Mouse (Mus musculus): ENCODE data around the gene 9930021J03Rik. TPM values are rescaled to one million over a fixed set of nuclear protein-coding genes. Genes with fewer than 3 reads are reported as not detected.

The 9930021J03Rik gene
- polyA plus RNA-seq, 1 experiment from 2014 or later: 7.8 TPM

DNA sequence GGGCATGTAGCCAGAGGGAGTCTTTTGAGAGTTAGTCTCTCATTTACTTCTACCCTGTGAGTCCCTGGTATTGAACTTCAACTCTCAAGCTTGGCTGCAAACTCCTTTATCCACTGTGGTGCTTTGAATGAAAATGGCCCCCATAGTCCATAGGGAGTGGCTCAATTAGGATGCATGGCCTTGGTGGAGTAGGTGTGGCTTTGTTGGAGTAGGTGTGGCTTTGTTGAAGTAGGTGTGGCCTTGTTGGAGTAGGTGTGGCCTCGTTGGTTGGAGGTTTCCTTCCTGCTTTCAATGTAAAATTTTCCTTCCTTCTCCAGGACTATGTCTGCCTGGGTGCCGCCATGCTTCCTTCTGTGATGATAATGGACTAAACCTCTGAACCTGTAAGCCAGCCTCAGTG lies 25.1 kb upstream of the 9930021J03Rik start:
- no peaks in the 10 kb centered on the region for H3K27me3 ChIP-seq
- H3K27ac ChIP-seq: no peak overlapping the region
- H3K9ac ChIP-seq: no peak overlapping the region
- no peaks in the 10 kb centered on the region for H3K36me3 ChIP-seq
- H3K9me3 ChIP-seq: no peaks in the 10 kb centered on the region
- 80% methylated on average over 2 of the region's 2 CpGs for WGBS
- no peak for ATAC-seq (ENCODE audit: low FRiP score)
- no peak overlapping the region for H3K4me3 ChIP-seq
- no peak overlapping the region for H3K4me2 ChIP-seq
- no peaks in the 10 kb centered on the region for H3K4me1 ChIP-seq (replicated peaks)

DNA sequence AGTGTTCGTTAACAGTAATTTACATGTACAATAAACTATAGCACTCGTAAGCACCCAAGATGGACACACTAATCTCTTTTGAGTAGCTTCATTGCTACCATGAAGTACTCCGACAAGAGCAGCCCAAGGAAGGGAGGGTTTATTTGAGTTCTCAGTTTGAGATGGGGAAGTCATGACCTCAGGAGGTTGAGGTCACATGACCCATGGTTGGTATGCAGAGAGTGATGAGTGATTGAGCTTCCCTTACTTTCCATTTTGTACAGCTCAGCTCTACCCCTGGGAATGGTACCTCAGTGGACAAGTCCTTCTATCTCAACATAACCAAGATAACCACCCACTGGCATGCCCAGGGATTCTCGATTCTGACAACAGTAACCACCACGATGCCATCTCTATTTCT lies 22.8 kb upstream of the 9930021J03Rik start:
- WGBS: 79% methylated on average over 5 of the region's 5 CpGs
- no peaks in the 10 kb centered on the region for H3K4me1 ChIP-seq (replicated peaks)
- no peak overlapping the region for H3K9ac ChIP-seq
- no peak overlapping the region for H3K27ac ChIP-seq
- no peak overlapping the region for H3K4me2 ChIP-seq
- H3K36me3 ChIP-seq: no peaks in the 10 kb centered on the region
- ATAC-seq (ENCODE audit: low FRiP score): no peak
- H3K9me3 ChIP-seq: no peaks in the 10 kb centered on the region
- H3K4me3 ChIP-seq: no peak overlapping the region
- H3K27me3 ChIP-seq: no peaks in the 10 kb centered on the region

DNA sequence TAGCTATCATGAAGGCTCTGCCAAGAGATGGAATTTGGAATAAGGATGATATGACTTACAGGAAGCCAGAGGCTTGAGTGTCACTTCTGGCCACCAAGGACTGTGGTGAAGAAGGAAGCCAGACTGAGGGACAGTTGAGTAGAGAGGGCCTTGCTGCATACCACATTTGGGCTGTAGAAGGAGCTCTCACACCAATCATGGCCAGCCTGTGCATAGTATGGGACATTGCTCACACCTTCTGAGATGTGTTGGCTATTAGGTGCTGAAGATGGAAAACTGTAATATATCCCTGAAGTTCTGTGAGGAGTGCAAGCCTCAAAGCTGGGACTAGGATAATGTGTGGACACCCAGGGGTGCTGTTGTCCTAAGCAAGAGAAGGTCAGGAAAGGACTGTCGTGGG lies 20.9 kb upstream of the 9930021J03Rik start:
- peak; percentile 69; the same call in 1 of the 2 replicates for ATAC-seq (ENCODE audit: low FRiP score)
- WGBS: 90% methylated on average over 1 of the region's 1 CpGs
- no peaks in the 10 kb centered on the region for H3K9me3 ChIP-seq
- H3K4me2 ChIP-seq: no peak overlapping the region
- no peak overlapping the region for H3K9ac ChIP-seq
- H3K4me1 ChIP-seq (replicated peaks): no peaks in the 10 kb centered on the region
- no peaks in the 10 kb centered on the region for H3K27me3 ChIP-seq
- no peaks in the 10 kb centered on the region for H3K36me3 ChIP-seq
- H3K4me3 ChIP-seq: no peak overlapping the region
- no peak overlapping the region for H3K27ac ChIP-seq

DNA sequence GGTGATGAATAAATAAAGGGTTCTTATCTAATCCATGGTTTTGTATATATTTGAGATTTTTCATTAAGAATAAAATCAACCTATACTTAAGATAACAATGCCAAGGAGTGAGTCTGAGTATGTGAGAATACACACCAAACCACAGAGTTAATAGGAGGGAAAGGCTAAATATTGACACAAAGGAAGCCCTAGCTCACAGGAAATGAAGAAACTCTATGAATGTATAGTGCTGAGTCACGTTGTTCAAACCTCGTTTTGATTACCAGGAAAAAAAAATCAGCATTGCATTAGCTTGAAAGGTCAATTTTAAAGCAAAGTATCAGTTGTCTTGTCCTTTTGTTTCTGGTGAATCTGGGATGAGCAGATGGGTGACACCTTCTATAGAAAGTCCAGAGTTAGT lies 19.2 kb upstream of the 9930021J03Rik start:
- Histone ChIP-seq H3K4me2 (no peak overlapping the region), H3K9ac (no peak overlapping the region), H3K27me3 (no peaks in the 10 kb centered on the region), H3K4me3 (no peak overlapping the region), H3K9me3 (no peaks in the 10 kb centered on the region), H3K36me3 (no peaks in the 10 kb centered on the region), H3K4me1 (replicated peaks) (no peaks in the 10 kb centered on the region), H3K27ac (no peak overlapping the region)
- WGBS: 57% methylated on average over 2 of the region's 2 CpGs
- ATAC-seq (ENCODE audit: low FRiP score): no peak

DNA sequence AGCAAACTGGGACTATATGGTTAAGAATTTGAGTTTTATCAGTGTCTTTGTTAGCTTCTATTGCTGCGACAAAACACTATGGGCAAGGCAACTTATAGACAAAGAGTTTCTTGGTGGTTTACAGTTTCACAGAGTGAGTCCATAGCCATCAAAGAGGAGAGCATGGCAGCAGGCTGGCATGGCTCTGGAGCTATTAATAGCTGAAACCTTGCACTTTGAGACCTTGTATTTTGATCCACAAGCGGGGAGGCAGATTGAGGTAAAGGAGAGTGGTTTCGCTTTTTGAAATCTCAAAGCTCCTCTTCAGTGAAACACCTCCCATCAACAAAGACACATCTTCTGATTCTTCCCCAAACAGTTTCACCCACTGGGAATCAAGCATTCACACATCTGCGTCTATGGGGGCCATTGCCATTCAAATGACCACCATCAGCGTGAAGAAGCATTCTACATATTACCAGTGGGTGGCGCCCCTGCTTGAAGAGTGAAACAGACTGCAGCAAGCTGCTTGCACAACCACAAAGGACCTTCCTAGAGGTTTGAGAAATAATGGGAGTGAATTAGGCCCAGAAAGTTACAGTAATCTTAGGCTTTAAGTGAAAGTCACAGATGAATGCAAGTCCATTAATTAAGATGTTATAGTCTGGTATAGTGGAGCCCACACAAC lies 18.4 kb upstream of the 9930021J03Rik start:
- WGBS: 45% methylated on average over 6 of the region's 6 CpGs
- Histone ChIP-seq H3K36me3 (no peaks in the 10 kb centered on the region), H3K4me2 (no peak overlapping the region), H3K9ac (no peak overlapping the region), H3K9me3 (no peaks in the 10 kb centered on the region), H3K4me3 (no peak overlapping the region), H3K27me3 (no peaks in the 10 kb centered on the region), H3K4me1 (replicated peaks) (no peaks in the 10 kb centered on the region), H3K27ac (no peak overlapping the region)
- ATAC-seq (ENCODE audit: low FRiP score): no peak

DNA sequence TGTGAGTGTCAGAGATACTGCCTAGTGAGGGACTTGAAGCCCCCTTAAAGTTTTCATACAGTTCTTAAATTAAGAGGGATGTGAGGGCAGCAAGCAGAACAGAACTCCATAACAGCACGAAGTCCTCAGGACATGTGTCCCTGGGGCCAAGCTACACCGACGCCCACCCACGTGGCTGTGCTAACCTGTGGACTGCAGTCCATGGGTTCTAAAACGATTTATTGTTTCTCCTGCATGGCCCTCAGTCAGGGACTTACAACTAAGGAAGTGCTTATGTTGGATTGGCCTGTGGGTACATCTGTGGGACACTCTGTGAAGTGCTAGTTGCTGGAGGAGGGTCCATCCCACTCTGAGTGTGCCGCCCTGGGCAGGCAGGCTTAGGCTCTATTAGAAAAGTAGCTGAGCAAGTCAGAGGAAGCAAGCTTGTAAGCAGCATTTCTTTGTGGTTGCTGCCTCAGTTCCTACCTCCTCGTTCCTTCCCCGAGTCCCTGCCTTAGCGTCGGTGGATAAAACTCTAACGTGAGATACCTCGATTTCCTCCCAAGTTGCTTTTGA lies 17.7 kb upstream of the 9930021J03Rik start:
- ATAC-seq (ENCODE audit: low FRiP score): no peak
- no peak overlapping the region for H3K27ac ChIP-seq
- no peaks in the 10 kb centered on the region for H3K27me3 ChIP-seq
- WGBS: 71% methylated on average over 12 of the region's 12 CpGs
- no peak overlapping the region for H3K9ac ChIP-seq
- no peaks in the 10 kb centered on the region for H3K4me1 ChIP-seq (replicated peaks)
- no peak overlapping the region for H3K4me3 ChIP-seq
- H3K4me2 ChIP-seq: no peak overlapping the region
- no peaks in the 10 kb centered on the region for H3K9me3 ChIP-seq
- no peaks in the 10 kb centered on the region for H3K36me3 ChIP-seq

DNA sequence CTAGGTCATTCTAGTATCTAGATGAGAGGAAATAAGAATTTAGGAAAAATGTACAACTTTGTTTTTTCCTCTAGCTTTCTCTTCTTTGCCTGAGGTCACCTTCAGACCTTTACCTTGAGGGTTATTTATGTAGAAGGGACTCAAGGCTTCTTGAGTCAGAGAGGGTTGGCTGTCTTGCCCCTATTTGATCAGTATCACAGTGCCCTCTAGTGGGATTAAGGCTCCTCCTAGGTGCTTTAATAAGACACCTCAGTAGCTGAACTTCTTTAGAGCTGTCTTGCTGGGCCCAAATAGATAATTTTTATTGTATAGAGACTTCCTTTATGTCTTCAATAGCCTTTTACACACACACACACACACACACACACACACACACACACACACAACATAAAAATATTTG lies 15.2 kb upstream of the 9930021J03Rik start:
- H3K4me1 ChIP-seq (replicated peaks): no peaks in the 10 kb centered on the region
- ATAC-seq (ENCODE audit: low FRiP score): no peak
- H3K27ac ChIP-seq: no peak overlapping the region
- no peaks in the 10 kb centered on the region for H3K36me3 ChIP-seq
- H3K4me2 ChIP-seq: no peak overlapping the region
- H3K4me3 ChIP-seq: no peak overlapping the region
- H3K9ac ChIP-seq: no peak overlapping the region
- H3K9me3 ChIP-seq: no peaks in the 10 kb centered on the region
- H3K27me3 ChIP-seq: no peaks in the 10 kb centered on the region

DNA sequence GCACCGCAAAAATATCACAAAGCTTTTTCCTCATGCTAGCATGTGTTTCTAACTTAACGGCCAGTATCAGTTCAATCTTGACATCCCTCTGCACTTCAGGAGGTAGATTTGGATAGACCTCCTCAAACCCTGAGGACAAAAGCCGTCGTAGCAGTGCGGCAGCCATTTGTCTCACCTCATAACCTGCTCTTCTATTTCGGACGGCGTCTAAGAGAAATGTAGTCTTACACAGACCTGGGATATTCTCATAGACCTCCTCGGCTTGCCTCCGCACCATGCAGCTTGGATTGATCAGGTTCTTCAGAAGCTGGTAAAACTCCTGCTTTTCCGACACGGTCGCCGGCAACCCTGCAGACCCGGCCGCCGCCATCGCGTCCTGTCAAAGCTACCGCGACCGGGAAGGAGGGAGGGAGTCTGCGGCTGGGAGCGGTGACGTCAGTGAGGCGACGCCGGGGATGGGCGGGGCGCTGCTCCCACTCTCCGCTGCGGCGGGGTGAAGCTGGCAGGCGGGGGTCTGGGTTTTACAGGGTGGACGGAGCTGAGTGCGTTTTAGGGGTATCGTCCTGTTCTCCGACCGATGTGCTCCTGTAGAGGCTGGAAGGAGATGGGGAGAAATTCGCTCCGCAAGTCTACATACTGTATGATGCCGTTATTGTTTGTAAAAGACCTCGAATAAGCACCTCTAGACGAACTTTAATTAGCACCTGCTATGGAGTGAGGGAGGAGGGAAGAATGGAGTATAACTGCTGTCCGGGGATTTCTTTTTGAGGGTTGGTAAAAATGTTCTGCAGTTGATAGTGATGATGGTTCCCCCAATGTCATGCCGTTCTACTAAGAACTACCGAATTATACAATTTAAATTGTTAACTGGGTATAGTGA lies 7.0 kb upstream of the 9930021J03Rik start, which contains the start of gene Ranbp6:
Gene Ranbp6, minus strand, starts transcription at position 394 of the 880 bp plus-strand sequence.
- Histone ChIP-seq H3K27me3 (no peaks in the 10 kb centered on the region), H3K4me1 (replicated peaks) (peaks cover 39% of the 10 kb centered on the region), H3K4me2 (peak within 1 kb of the TSS; percentile 81), H3K4me3 (peak within 1 kb of the TSS; percentile 64), H3K9ac (peak within 1 kb of the TSS; percentile 84), H3K27ac (peak within 1 kb of the TSS; percentile 80), H3K36me3 (peaks cover 25% of the 10 kb centered on the region), H3K9me3 (no peaks in the 10 kb centered on the region)
- WGBS: under 1% methylated on average over 47 of the region's 47 CpGs
- peak; percentile 96 for ATAC-seq (ENCODE audit: low FRiP score)

DNA sequence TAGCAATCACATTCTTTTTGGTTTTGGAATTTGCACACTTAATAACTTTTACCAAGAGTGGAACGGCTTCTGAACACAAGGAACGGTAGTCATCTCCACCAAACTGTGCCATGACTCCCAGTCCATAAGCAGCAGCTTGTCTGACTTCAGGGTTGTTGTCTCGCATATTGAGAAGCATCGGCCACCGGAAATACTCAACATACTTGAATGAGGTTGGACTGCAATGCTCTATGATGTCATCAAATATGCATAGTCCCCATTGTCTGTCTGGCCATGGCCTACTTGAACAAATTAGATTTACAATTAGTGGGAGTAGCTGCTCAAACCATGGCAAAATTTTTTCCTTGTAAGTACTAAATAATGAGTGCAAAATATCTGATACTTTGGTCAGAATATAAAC lies 4.2 kb upstream of the 9930021J03Rik start:
- Histone ChIP-seq H3K4me3 (no peak overlapping the region), H3K9ac (no peak overlapping the region), H3K4me2 (no peak overlapping the region), H3K36me3 (peaks cover 25% of the 10 kb centered on the region), H3K27me3 (no peaks in the 10 kb centered on the region), H3K9me3 (no peaks in the 10 kb centered on the region), H3K27ac (no peak overlapping the region), H3K4me1 (replicated peaks) (peaks cover 42% of the 10 kb centered on the region)
- no peak for ATAC-seq (ENCODE audit: low FRiP score)
- 98% methylated on average over 5 of the region's 5 CpGs for WGBS

DNA sequence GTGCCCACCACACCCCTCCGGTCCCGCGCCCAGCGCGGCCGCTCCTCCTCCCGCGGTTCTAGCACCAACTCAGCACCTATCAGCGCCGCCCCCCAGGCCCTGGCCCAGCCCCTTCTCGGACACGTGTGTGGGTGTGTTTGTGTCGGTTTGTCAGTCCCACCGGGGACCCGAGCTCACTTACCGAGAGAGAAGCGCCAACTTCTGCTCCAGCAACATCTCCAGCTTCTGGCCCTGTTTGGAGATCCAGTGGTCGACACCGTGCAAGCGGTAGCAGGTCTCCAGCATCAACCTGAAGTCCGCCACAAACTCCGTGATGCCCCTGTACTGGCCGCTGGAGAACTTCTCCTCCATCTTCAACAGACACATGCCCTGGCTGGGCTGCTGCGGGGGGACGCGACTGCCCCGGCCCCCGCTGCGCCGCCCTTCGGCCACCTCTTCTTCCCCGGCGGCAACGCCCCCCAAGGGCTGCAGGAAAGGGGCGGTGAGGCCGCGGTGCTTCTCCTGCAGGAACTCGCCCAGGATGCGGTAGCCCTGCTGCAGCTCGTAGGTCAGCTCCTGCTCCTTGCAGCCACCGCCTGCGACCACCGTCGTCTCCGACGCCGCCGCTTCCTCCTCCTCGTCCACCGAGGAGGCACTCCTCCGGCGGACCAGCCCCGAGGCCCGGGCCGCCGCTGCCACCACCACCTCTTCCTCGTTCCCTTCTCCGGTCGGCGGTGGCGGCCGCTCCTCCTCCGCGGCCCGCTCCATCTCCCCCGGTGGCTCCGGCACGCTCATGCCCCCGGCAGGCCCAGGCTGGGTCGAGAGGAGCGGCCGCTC lies 480 bp downstream of the 9930021J03Rik start:
- H3K4me2 ChIP-seq: peak overlapping the region; percentile 91
- no peaks in the 10 kb centered on the region for H3K9me3 ChIP-seq
- peak overlapping the region; percentile 97 for H3K4me3 ChIP-seq
- WGBS: under 1% methylated on average over 57 of the region's 72 CpGs
- H3K27me3 ChIP-seq: no peaks in the 10 kb centered on the region
- peak overlapping the region; percentile 98 for H3K27ac ChIP-seq
- peak overlapping the region; percentile 91 for H3K9ac ChIP-seq
- H3K36me3 ChIP-seq: peaks cover 14% of the 10 kb centered on the region
- ATAC-seq (ENCODE audit: low FRiP score): peak; percentile 47
- H3K4me1 ChIP-seq (replicated peaks): peaks cover 39% of the 10 kb centered on the region

DNA sequence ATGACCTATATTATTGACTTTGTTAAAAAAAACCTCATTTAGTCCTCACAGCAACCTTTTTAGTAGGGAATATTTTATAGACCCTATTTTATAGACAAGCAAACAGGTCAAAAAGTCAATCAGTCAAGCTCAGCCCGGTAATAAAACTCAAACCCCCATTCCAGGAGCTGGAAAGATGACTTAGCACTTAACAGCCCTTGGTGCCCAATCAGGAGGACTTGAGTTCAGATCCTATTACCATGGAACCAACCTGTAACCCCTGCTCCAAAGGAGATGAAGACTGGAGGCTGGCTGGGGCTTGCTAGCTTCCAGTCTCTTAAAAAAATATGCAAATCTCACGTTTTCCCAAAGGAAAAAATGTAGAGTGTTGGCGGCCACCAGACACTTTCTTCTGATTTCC lies 1.8 kb downstream of the 9930021J03Rik start:
- H3K36me3 ChIP-seq: peaks cover under 1% of the 10 kb centered on the region; the same call in 1 of the 2 replicates
- no peaks in the 10 kb centered on the region for H3K27me3 ChIP-seq
- peak overlapping the region; percentile 91 for H3K4me2 ChIP-seq
- WGBS: 49% methylated on average over 3 of the region's 3 CpGs
- H3K9me3 ChIP-seq: no peaks in the 10 kb centered on the region
- no peak overlapping the region for H3K9ac ChIP-seq
- peaks cover 26% of the 10 kb centered on the region for H3K4me1 ChIP-seq (replicated peaks)
- ATAC-seq (ENCODE audit: low FRiP score): no peak
- peak overlapping the region; percentile 97 for H3K4me3 ChIP-seq
- H3K27ac ChIP-seq: no peak overlapping the region

DNA sequence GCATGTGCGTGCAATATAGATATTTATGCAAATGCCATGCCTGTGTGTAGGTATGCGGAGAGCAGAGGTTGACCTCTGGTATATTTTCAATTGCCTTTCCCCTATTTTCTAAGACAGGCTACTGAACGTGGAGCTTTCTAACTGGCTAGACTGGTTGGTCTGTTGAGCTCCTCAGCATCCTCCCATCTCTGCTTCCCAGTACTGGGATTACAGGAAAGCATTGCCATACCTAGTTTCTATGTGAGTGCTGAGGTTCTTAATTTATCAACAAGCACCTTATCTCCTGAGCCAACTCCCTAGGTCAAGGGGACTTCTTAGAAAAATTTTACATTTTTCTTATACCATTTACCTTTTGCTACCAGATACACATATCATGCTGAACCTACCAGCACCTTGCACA lies 8.4 kb downstream of the 9930021J03Rik start:
- H3K4me2 ChIP-seq: no peak overlapping the region
- H3K27me3 ChIP-seq: no peaks in the 10 kb centered on the region
- no peaks in the 10 kb centered on the region for H3K36me3 ChIP-seq
- ATAC-seq (ENCODE audit: low FRiP score): no peak
- H3K4me3 ChIP-seq: no peak overlapping the region
- 90% methylated on average over 3 of the region's 3 CpGs for WGBS
- H3K9me3 ChIP-seq: no peaks in the 10 kb centered on the region
- no peak overlapping the region for H3K27ac ChIP-seq
- peaks cover 9% of the 10 kb centered on the region for H3K4me1 ChIP-seq (replicated peaks)
- no peak overlapping the region for H3K9ac ChIP-seq
